Mouse (Mus musculus): ENCODE data around the gene Tep1. TPM values are rescaled to one million over a fixed set of nuclear protein-coding genes. Genes with fewer than 3 reads are reported as not detected.
A peak's percentile ranks its signal among the peaks of the same experiment; 100 is the strongest.

Gene Tep1
- polyA plus RNA-seq, 1 experiment from 2014 or later, result 8.3 TPM

DNA sequence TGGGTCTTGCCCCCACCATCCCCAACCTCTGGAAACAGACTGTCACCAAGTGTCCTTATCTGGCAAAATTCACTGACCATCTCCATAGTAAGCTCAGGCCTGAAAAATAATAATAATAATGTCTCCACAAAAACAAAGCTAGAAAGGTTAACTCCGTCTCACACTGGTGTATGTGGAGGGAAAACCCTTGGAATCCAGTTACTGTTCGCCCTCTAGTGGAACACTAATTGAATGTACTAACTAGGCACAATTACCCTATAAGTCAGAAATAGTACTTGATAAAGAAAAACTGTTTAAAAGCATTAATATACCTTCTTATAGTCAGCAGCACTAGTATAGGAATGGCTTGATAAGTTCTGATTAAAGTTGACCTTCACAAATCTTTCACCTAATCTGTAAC, 82.2 kb downstream of the Tep1 start:
- WGBS, result 9% methylated on average over 2 of the region's 2 CpGs
- no peaks in the 10 kb centered on the region for H3K36me3 ChIP-seq (ENCODE audit: control insufficient read depth, insufficient read depth, low read length)
- H3K9ac ChIP-seq (ENCODE audit: low read length), result no peak overlapping the region
- H3K27ac ChIP-seq (replicated peaks in 1 of 2; ENCODE audit: control insufficient read depth in 1 of 2, insufficient read depth in 1 of 2, low read depth in 2 of 2, low read length in 2 of 2), result no peak overlapping the region
- H3K4me1 ChIP-seq (ENCODE audit: control insufficient read depth in 2 of 2, insufficient read depth in 2 of 2, low read length in 2 of 2), result peaks cover 3 to 6% of the 10 kb centered on the region in 2 experiments; a peak in 2 of 4 replicates
- no peaks in the 10 kb centered on the region for H3K9me3 ChIP-seq (ENCODE audit: control insufficient read depth, low read length)
- ATAC-seq (ENCODE audit: insufficient number of reproducible peaks, insufficient read depth, low FRiP score, low read depth), result no peak
- H3K27me3 ChIP-seq (ENCODE audit: control insufficient read depth, insufficient read depth, low read length), result no peaks in the 10 kb centered on the region
- H3K4me3 ChIP-seq (ENCODE audit: control insufficient read depth in 1 of 2, insufficient read depth in 1 of 2, low read depth in 1 of 2, low read length in 2 of 2), result no peak overlapping the region
- no peak overlapping the region for H3K4me2 ChIP-seq (ENCODE audit: low read length)

DNA sequence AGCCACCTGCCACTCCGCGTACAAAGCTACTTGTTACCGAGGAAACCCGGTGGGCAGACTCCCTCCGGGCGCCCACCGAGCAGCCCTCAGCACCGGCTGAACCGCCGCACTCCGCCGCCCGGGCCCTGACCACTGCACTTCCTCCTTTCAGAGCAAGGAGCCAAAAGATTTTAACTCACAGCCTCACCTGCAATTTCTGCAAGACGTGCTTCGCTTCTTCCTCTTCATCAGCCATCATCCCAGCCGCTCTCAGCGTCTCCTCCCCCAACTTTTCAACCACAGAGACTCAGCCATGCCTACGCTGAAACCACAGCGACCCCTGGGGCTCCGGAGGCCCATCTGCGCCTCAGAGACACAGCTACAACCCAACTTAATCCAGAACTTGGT, 85.1 kb downstream of the Tep1 start, which contains the start of gene Ttc5:
Gene Ttc5 (minus strand): TSS at position 269 of the 387 bp plus-strand sequence.
- H3K36me3 ChIP-seq (ENCODE audit: control insufficient read depth, insufficient read depth, low read length), result peaks cover 12% of the 10 kb centered on the region
- no peaks in the 10 kb centered on the region for H3K9me3 ChIP-seq (ENCODE audit: control insufficient read depth, low read length)
- H3K4me1 ChIP-seq (ENCODE audit: control insufficient read depth in 2 of 2, insufficient read depth in 2 of 2, low read length in 2 of 2), result peaks cover 3 to 6% of the 10 kb centered on the region in 2 experiments; a peak in 2 of 4 replicates
- peak within 1 kb of the TSS; percentile 88 to 99 for H3K4me3 ChIP-seq (ENCODE audit: control insufficient read depth in 1 of 2, insufficient read depth in 1 of 2, low read depth in 1 of 2, low read length in 2 of 2)
- H3K4me2 ChIP-seq (ENCODE audit: low read length), result peak within 1 kb of the TSS; percentile 79
- H3K9ac ChIP-seq (ENCODE audit: low read length), result peak within 1 kb of the TSS; percentile 87
- peak; percentile 66; the same call in 1 of the 2 replicates for ATAC-seq (ENCODE audit: insufficient number of reproducible peaks, insufficient read depth, low FRiP score, low read depth)
- H3K27me3 ChIP-seq (ENCODE audit: control insufficient read depth, insufficient read depth, low read length), result no peaks in the 10 kb centered on the region
- WGBS, result under 1% methylated on average over 20 of the region's 21 CpGs
- H3K27ac ChIP-seq (replicated peaks in 1 of 2; ENCODE audit: control insufficient read depth in 1 of 2, insufficient read depth in 1 of 2, low read depth in 2 of 2, low read length in 2 of 2), result peak within 1 kb of the TSS; percentile 65 to 70

GRCm38 (mm10) chr14:50784391-50785250, 85.7 kb downstream of the Tep1 start:
- peaks cover 18% of the 10 kb centered on the region for H3K36me3 ChIP-seq (ENCODE audit: control insufficient read depth, insufficient read depth, low read length)
- 21% methylated on average over 16 of the region's 16 CpGs for WGBS
- peak overlapping the region; percentile 79 for H3K4me2 ChIP-seq (ENCODE audit: low read length)
- H3K9ac ChIP-seq (ENCODE audit: low read length), result peak overlapping the region; percentile 87
- H3K4me1 ChIP-seq (ENCODE audit: control insufficient read depth in 2 of 2, insufficient read depth in 2 of 2, low read length in 2 of 2), result peaks cover 3 to 6% of the 10 kb centered on the region in 2 experiments; a peak in 2 of 4 replicates
- ATAC-seq (ENCODE audit: insufficient number of reproducible peaks, insufficient read depth, low FRiP score, low read depth), result no peak
- peak overlapping the region; percentile 88 to 99 for H3K4me3 ChIP-seq (ENCODE audit: control insufficient read depth in 1 of 2, insufficient read depth in 1 of 2, low read depth in 1 of 2, low read length in 2 of 2)
- peak overlapping the region; percentile 65 to 70; a peak in 3 of 4 replicates for H3K27ac ChIP-seq (replicated peaks in 1 of 2; ENCODE audit: control insufficient read depth in 1 of 2, insufficient read depth in 1 of 2, low read depth in 2 of 2, low read length in 2 of 2)
- no peaks in the 10 kb centered on the region for H3K9me3 ChIP-seq (ENCODE audit: control insufficient read depth, low read length)
- no peaks in the 10 kb centered on the region for H3K27me3 ChIP-seq (ENCODE audit: control insufficient read depth, insufficient read depth, low read length)

DNA sequence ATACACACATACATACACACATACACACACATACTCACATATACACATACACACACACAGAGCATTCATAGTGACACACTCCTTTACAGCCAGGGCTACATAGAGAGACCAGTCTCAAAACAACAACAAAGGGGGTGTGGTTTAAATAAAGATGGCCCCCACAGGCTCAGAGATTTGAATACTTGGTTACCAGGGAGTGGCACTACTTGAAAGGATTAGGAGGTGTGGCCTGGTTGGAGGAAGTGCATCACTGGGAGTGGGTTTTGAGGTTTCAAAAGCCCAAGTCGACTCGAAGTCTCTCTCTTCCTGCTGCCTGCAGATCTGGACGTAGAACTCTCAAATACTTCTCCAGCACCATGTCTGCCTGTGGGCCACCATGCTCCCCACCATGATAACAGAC, 88.2 kb downstream of the Tep1 start:
- Histone ChIP-seq H3K4me3 (ENCODE audit: control insufficient read depth in 1 of 2, insufficient read depth in 1 of 2, low read depth in 1 of 2, low read length in 2 of 2) (no peak overlapping the region), H3K4me2 (ENCODE audit: low read length) (no peak overlapping the region), H3K27me3 (ENCODE audit: control insufficient read depth, insufficient read depth, low read length) (no peaks in the 10 kb centered on the region), H3K36me3 (ENCODE audit: control insufficient read depth, insufficient read depth, low read length) (peaks cover 27% of the 10 kb centered on the region), H3K27ac (replicated peaks in 1 of 2; ENCODE audit: control insufficient read depth in 1 of 2, insufficient read depth in 1 of 2, low read depth in 2 of 2, low read length in 2 of 2) (no peak overlapping the region), H3K9me3 (ENCODE audit: control insufficient read depth, low read length) (no peaks in the 10 kb centered on the region), H3K9ac (ENCODE audit: low read length) (no peak overlapping the region), H3K4me1 (ENCODE audit: control insufficient read depth in 2 of 2, insufficient read depth in 2 of 2, low read length in 2 of 2) (peaks cover 3 to 6% of the 10 kb centered on the region in 2 experiments; a peak in 2 of 4 replicates)
- WGBS, result 88% methylated on average over 3 of the region's 3 CpGs
- no peak for ATAC-seq (ENCODE audit: insufficient number of reproducible peaks, insufficient read depth, low FRiP score, low read depth)

Other genes with a start within 250 kb of the Tep1 start
- not detected in 2 replicates for gene Olfr745, start 231.2 kb downstream of the Tep1 start, polyA plus RNA-seq (2014; fragmentation: Nextera tagmentation; extraction: Ambion mirVana)
- gene Olfr746, start 223.5 kb downstream of the Tep1 start, polyA plus RNA-seq (2014; fragmentation: Nextera tagmentation; extraction: Ambion mirVana), result not detected in 2 replicates
- gene Olfr747, start 177.4 kb downstream of the Tep1 start, polyA plus RNA-seq (2014; fragmentation: Nextera tagmentation; extraction: Ambion mirVana), result not detected in 2 replicates
- gene Olfr748, start 163.2 kb downstream of the Tep1 start, polyA plus RNA-seq (2014; fragmentation: Nextera tagmentation; extraction: Ambion mirVana), result not detected in 2 replicates
- not detected in 2 replicates for gene Olfr749, start 125.5 kb downstream of the Tep1 start, polyA plus RNA-seq (2014; fragmentation: Nextera tagmentation; extraction: Ambion mirVana)
- 48.8 and 51.8 TPM in 2 replicates for gene Ttc5, start 85.0 kb downstream of the Tep1 start, polyA plus RNA-seq (2014; fragmentation: Nextera tagmentation; extraction: Ambion mirVana)
- not detected in 2 replicates for gene Ccnb1ip1, start 62.8 kb downstream of the Tep1 start, polyA plus RNA-seq (2014; fragmentation: Nextera tagmentation; extraction: Ambion mirVana)
- gene Parp2, start 62.7 kb downstream of the Tep1 start, polyA plus RNA-seq (2014; fragmentation: Nextera tagmentation; extraction: Ambion mirVana), result 42.4 and 46.0 TPM in 2 replicates
- 0.11 and 0.26 TPM in 2 replicates for gene Klhl33, start 26.9 kb upstream of the Tep1 start, polyA plus RNA-seq (2014; fragmentation: Nextera tagmentation; extraction: Ambion mirVana)
- gene Osgep, start 54.3 kb upstream of the Tep1 start, polyA plus RNA-seq (2014; fragmentation: Nextera tagmentation; extraction: Ambion mirVana), result 118 and 134 TPM in 2 replicates
- 127 and 132 TPM in 2 replicates for gene Apex1, start 54.4 kb upstream of the Tep1 start, polyA plus RNA-seq (2014; fragmentation: Nextera tagmentation; extraction: Ambion mirVana)
- gene Pip4p1, start 60.3 kb upstream of the Tep1 start, polyA plus RNA-seq (2014; fragmentation: Nextera tagmentation; extraction: Ambion mirVana), result 24.0 and 35.1 TPM in 2 replicates
- 30.5 and 32.2 TPM in 2 replicates for gene Pnp, start 60.5 kb upstream of the Tep1 start, polyA plus RNA-seq (2014; fragmentation: Nextera tagmentation; extraction: Ambion mirVana)
- not detected in 2 replicates for gene Gm49342, start 74.0 kb upstream of the Tep1 start, polyA plus RNA-seq (2014; fragmentation: Nextera tagmentation; extraction: Ambion mirVana)
- 0.36 and 0.59 TPM in 2 replicates for gene Pnp2, start 85.4 kb upstream of the Tep1 start, polyA plus RNA-seq (2014; fragmentation: Nextera tagmentation; extraction: Ambion mirVana)
- gene Rnase10, start 137.2 kb upstream of the Tep1 start, polyA plus RNA-seq (2014; fragmentation: Nextera tagmentation; extraction: Ambion mirVana), result 0.32 and 0.57 TPM in 2 replicates
- gene Rnase9, start 171.3 kb upstream of the Tep1 start, polyA plus RNA-seq (2014; fragmentation: Nextera tagmentation; extraction: Ambion mirVana), result not detected in 2 replicates
- not detected in 2 replicates for gene Rnase11, start 179.6 kb upstream of the Tep1 start, polyA plus RNA-seq (2014; fragmentation: Nextera tagmentation; extraction: Ambion mirVana)
- 0.82 TPM in 1 of 2 replicates, not detected in the other for gene Rnase12, start 187.1 kb upstream of the Tep1 start, polyA plus RNA-seq (2014; fragmentation: Nextera tagmentation; extraction: Ambion mirVana)
- gene Olfr750, start 203.9 kb upstream of the Tep1 start, polyA plus RNA-seq (2014; fragmentation: Nextera tagmentation; extraction: Ambion mirVana), result not detected in 2 replicates
- gene Rnase4, start 220.5 kb upstream of the Tep1 start, polyA plus RNA-seq (2014; fragmentation: Nextera tagmentation; extraction: Ambion mirVana), result 25.0 and 29.7 TPM in 2 replicates
- 3.8 and 4.8 TPM in 2 replicates for gene Ang, start 220.6 kb upstream of the Tep1 start, polyA plus RNA-seq (2014; fragmentation: Nextera tagmentation; extraction: Ambion mirVana)
- not detected in 2 replicates for gene Eddm3b, start 243.9 kb upstream of the Tep1 start, polyA plus RNA-seq (2014; fragmentation: Nextera tagmentation; extraction: Ambion mirVana)

Data from heart, embryonic 14.5 days (tissue).